Mouse (Mus musculus) retina, postnatal 1 day (tissue): ENCODE results near the gene Sike1.
A peak's percentile ranks its signal among the peaks of the same experiment; 100 is the strongest.

Experiments
- DNase-seq: peaks from one replicate; pipeline ENCODE4 v3.0.0-alpha.2; 2012

Sike1 gene

GRCm38 (mm10) chr3:102995605-102996321 is at the start of gene Sike1:
Gene Sike1 (plus strand): TSS chr3:102995708.
- DNase-seq = peak; percentile 93

GRCm38 (mm10) chr3:102946312-102946711 is 49.2 kb upstream of the Sike1 start:
- no peak for DNase-seq

GRCm38 (mm10) chr3:102946861-102947260 is 48.6 kb upstream of the Sike1 start:
- peak; percentile 9 for DNase-seq

DNA sequence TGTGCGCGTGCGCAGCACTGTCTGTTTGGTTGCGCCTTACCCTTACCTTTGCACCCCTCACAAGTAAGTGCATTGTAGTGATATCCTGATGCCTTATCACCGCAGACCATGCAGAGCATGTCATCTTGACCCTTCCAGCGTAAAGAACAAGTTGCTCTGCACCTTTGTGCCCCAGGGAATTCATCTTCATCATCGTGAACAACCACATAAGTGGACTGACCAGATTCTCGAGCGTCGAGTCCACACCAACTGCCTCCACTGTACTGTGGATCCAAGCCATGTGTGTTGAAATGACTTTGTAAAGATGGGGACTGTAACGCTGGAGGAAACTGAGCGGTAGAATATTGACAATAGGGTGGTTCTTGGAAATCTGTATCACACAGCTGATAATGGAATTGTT is 41.0 kb upstream of the Sike1 start:
- DNase-seq = no peak

DNA sequence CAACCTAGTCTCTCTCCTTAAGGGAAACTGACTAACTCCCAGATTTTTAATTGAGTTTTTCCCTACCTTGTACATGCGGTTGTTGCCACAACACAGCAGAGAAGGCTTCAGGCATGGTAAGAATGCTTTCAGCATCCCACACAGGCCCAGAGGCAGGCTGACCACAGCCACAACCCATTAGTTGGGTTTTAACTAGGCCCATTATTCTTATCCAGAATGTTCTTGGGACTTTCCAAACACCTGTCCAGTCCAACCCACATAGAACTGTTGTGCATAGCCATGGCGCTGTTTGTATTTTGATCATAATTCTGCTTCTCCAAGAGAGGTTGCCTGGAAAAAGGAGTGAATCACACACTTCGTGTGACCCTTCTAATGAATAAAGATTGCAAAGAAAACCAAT is 40.4 kb upstream of the Sike1 start:
- DNase-seq = no peak

DNA sequence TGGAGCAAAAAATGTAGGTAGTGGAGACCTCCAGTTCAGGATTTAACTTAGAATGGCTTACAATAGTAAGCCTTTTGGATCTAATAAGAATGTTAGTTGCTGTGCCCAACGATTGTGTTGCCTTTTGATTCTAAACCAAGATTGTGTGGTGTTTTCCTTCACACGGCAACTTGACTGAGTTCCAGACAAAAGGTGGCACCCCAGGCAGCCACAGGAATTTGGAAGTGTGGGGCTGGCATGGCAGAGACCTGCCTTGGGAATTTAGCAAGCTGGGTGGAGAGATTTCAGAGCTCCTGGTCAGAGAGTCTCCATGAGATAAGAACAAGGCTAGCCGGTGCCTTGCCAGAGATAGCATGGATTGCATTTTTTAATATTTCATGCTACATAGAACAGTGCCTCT is 39.9 kb upstream of the Sike1 start:
- no peak for DNase-seq

GRCm38 (mm10) chr3:102964033-102964432 is 31.5 kb upstream of the Sike1 start, which contains the start of gene Nr1h5:
Gene Nr1h5 (minus strand): TSS chr3:102964133.
- no peak for DNase-seq

- no peak for DNase-seq
These were observed 25.4 kb upstream of the Sike1 start for GRCm38 (mm10) chr3:102970067-102970466.

DNA sequence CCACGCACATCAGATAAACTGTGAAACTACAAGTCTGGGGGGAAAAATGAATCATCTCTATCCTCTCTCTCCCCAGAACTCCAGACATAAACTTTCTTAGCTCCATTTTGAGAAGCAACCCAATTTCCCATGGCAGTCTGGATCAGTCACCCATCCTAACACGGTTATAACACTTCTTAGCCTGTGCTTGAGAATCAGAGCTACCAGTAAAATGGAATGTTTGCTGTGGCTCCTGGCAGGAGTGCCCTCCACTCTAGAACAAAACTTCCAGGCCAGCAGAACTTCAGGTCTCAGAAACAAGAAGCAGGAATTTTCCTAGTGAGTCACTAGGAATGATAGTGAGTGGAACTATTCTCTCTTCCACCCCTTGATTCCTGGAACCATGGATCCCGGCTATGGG is 25.0 kb upstream of the Sike1 start:
- no peak for DNase-seq

DNA sequence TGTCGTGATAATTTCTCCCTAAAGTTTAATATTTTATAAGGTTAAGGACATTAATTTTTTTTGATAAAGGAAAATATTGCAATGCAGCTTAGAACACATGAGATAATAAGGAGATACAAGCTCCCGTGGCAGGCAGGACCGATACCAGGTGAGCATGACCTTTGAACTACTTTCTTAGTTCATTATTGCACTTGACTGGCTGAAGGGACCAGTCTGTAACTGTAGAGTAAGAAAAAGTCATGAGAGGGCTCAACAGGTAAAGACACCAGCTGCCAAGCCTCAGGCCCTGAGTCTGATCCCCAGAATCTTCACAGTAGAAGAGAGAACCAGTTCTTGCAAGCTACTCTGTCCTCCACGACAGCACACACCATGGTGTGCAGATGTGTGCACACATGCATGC is 18.6 kb upstream of the Sike1 start:
- no peak for DNase-seq

- peak; percentile 82 for DNase-seq
These were observed 15.8 kb upstream of the Sike1 start for GRCm38 (mm10) chr3:102979550-102980348.

- no peak for DNase-seq
These were observed 15.2 kb upstream of the Sike1 start for GRCm38 (mm10) chr3:102980349-102980736.

- no peak for DNase-seq
These were observed 4.5 kb upstream of the Sike1 start for GRCm38 (mm10) chr3:102991041-102991440.

GRCm38 (mm10) chr3:102992936-102993335 is 2.6 kb upstream of the Sike1 start:
- no peak for DNase-seq

- DNase-seq = no peak
These were observed 289 bp upstream of the Sike1 start for GRCm38 (mm10) chr3:102995233-102995604.

- no peak for DNase-seq
These were observed 1.5 kb downstream of the Sike1 start for GRCm38 (mm10) chr3:102997036-102997435.

DNA sequence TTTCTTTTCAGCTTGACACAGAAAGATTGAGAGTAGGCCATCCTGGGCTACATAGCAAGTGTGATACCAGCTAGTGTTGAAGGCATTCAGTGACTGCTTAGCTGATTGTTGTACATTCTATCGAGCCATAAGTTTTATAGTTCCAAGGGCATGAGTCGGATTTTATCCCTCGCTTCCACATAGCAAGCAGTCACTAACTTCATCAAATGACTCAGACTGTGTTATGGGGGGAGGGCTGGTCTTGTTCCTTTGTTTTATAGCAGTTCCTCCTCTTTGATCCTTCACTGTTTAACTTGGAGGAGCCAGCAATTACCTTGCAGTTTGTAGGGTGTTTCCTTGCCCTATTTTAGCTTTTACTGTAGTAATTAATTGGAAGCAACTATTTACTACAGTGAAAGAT is 2.1 kb downstream of the Sike1 start:
- DNase-seq = no peak

DNA sequence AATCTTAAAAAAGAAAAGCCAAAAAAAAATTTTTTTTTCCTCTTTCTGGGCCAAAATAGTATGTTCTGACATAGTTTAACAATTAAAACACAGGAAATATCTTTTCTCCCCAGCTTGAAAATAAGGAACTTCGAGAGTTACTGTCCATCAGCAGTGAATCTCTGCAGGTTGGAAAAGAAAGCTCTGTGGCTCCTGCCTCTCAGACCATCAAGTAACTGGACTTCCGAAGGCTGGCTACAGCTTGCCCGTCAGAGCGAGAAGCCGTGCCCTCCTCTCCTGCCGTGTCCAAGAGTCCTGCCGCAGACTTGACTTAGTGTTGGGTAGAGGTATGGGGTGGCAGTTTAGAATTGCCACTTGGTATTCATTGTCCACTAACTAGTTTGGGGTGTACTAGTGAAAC is 6.1 kb downstream of the Sike1 start:
- no peak for DNase-seq

DNA sequence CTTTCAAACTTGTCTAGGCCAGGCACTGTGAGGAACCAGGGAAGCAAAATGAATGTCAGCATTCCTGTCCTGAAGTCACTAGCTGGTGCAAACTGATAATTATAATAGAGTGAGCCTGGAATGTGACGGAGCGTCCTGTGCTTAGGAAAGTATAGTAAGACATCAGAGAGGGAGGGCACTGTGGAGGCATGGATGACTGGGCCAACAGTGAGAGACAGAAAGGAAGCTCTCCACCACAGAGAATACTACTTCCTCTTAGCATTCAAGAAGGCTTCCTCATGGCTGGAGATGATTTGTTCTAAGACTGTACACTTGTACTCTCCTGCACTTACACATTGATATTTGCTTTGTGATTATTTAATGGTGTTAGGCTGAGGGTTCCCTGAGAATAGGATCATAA is 21.8 kb downstream of the Sike1 start:
- DNase-seq = no peak

- no peak for DNase-seq
These were observed 24.0 kb downstream of the Sike1 start for GRCm38 (mm10) chr3:103019462-103019861.

DNA sequence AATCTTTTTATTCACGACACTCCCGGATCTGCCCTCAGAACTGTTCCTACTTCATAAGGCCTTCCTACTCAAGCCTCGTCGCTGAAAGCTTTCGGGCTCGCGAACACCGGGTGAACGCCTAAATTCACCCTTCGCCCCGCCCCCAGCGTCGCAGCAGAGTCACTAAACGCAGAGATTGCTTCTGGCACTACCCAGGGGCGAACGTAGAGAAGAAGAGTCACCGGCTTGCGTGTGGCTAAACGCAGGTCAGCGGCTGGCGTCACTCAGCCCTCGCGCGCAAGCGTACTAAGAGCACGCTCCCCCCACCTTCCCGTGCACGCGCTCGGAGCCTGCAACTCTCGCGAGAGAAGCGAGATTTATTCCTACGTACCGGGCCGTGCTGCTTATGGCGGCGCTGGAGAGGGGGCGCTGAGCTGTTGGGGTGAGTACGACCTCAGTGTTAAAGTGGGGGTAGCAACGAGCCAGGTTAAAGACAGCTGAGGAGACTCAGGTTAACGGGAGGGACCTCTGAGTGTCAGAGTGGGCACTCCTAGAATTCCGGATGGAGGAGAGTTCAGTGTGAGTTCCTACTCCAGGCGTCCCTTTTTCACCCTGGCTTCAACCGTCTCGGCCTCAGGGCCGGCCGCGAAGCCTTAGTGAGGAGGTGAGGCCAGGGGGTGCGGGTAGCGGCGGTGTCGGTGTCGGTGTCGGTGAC is 24.9 kb downstream of the Sike1 start, which contains the start of gene Csde1:
Csde1 (plus strand) TSS at position 178 of the 694 bp plus-strand sequence.
- peak; percentile 98 for DNase-seq

- peak; percentile 95 for DNase-seq
These were observed 25.6 kb downstream of the Sike1 start for GRCm38 (mm10) chr3:103020943-103021638.

DNA sequence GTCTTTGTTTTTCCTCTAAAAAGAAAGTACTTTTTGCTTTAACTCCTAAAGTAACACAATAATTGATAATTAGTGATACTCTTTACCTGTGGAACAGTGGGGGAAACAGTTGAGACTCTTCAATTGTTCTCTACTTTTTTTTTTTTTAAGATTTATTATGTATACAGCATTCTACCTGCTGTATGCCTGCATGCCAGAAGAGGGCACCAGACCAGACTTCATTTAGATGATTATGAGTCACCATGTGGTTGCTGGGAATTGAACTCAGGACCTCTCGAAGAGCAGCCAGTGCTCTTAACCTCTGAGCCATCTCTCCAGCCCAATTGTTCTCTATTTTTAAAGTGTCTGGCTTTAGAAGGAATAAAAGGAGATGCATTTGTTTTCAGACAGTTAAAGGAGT is 30.7 kb downstream of the Sike1 start:
- DNase-seq = peak; percentile 20
